Mouse (Mus musculus) limb, embryonic 11.5 days (tissue): ENCODE results near the gene Pilra. TPM values are rescaled to one million over a fixed set of nuclear protein-coding genes. Genes with fewer than 3 reads are reported as not detected.
"Not testable (repeated sequence)": the region's sequence is repeated elsewhere in the genome, so short reads cannot be mapped to it uniquely, and the experiment has no call there.

Experiments used
- ATAC-seq: fragments of 200-750 bp; cut with Nextera tagmentation; 2 replicates; pipeline ENCODE4 v1.8.0; 2017; ENCODE audit warnings: low read depth; ENCODE audit not compliant: insufficient number of reproducible peaks, low FRiP score, low TSS enrichment
- DNase-seq: peaks from one replicate; pipeline ENCODE4 v3.0.0-alpha.2; 2015; ENCODE audit warnings: low spot score
- H3K27ac ChIP-seq: fragments of 300-500 bp; sonication (generic); replicated peaks from 2 replicates; pipeline ENCODE4 v1.5.1; 2014; ENCODE audit warnings: low read depth, mild to moderate bottlenecking, low read length
- H3K27me3 ChIP-seq: fragments of 300-500 bp; sonication (generic); 2 replicates; pipeline ENCODE4 v1.6.1; 2014; ENCODE audit warnings: mild to moderate bottlenecking, low read length, mixed read lengths; ENCODE audit not compliant: control insufficient read depth, insufficient read depth
- H3K36me3 ChIP-seq: fragments of 300-500 bp; sonication (generic); 2 replicates; pipeline ENCODE4 v1.6.1; 2014; ENCODE audit warnings: mild to moderate bottlenecking, low read length, moderate library complexity, mixed read lengths; ENCODE audit not compliant: control insufficient read depth, insufficient read depth
- H3K4me1 ChIP-seq: fragments of 300-500 bp; sonication (generic); 2 replicates; pipeline ENCODE4 v1.6.1; 2014; ENCODE audit warnings: low read length, mixed read lengths; ENCODE audit not compliant: control insufficient read depth, insufficient read depth
- H3K4me2 ChIP-seq: fragments of 300-500 bp; sonication (generic); 2 replicates; pipeline ENCODE4 v1.6.1; 2014; ENCODE audit warnings: low read depth, mild to moderate bottlenecking, moderate library complexity; ENCODE audit not compliant: severe bottlenecking
- H3K4me3 ChIP-seq: fragments of 300-500 bp; sonication (generic); 2 replicates; pipeline ENCODE4 v1.5.1; 2014; ENCODE audit warnings: low read depth, low read length
- H3K9ac ChIP-seq: fragments of 300-500 bp; sonication (generic); 2 replicates; pipeline ENCODE4 v1.6.1; 2014; ENCODE audit warnings: mild to moderate bottlenecking, low read length
- H3K9me3 ChIP-seq: fragments of 300-500 bp; sonication (generic); 2 replicates; pipeline ENCODE4 v1.6.1; 2016; ENCODE audit warnings: low read length; ENCODE audit not compliant: control insufficient read depth
- WGBS: fragments of 180-500 bp; shearing (Covaris S2); extraction: QIAGEN DNeasy Blood & Tissue Kit; methylation state at CpG from one replicate; pipeline ENCODE4 v1.1.7; 2014; 5-methylcytosine and 5-hydroxymethylcytosine counted together
- polyA plus RNA-seq: library from polyadenylated mRNA; unstranded; fragments of >200 nt; fragmentation: Nextera tagmentation; extraction: Ambion mirVana; gene quantifications from 2 replicates; pipeline ENCODE4 v1.2.1, GENCODE M21; 2014

Gene Pilra
- 0.24 and 0.43 TPM in 2 replicates for polyA plus RNA-seq

- not testable (repeated sequence) for H3K4me2 ChIP-seq, H3K9ac ChIP-seq, ATAC-seq, H3K27me3 ChIP-seq, H3K4me3 ChIP-seq, H3K27ac ChIP-seq, H3K9me3 ChIP-seq, DNase-seq, H3K36me3 ChIP-seq, H3K4me1 ChIP-seq
- WGBS: 75% methylated on average over 2 of the region's 2 CpGs
These were observed at the start of gene Pilra for GRCm38 (mm10) chr5:137835966-137836520. Gene Pilra, minus strand, starts transcription at chr5:137836281.

GRCm38 (mm10) chr5:137883345-137883744 lies 47.3 kb upstream of the Pilra start:
- no peaks in the 10 kb centered on the region for H3K9me3 ChIP-seq
- H3K27me3 ChIP-seq: no peaks in the 10 kb centered on the region
- H3K4me2 ChIP-seq: no peak overlapping the region
- 89% methylated on average over 3 of the region's 3 CpGs for WGBS
- H3K27ac ChIP-seq: no peak overlapping the region
- DNase-seq (no peak), ATAC-seq (no peak)
- H3K36me3 ChIP-seq: no peaks in the 10 kb centered on the region
- no peak overlapping the region for H3K4me3 ChIP-seq
- H3K9ac ChIP-seq: no peak overlapping the region
- no peaks in the 10 kb centered on the region for H3K4me1 ChIP-seq

- H3K27me3 ChIP-seq: no peaks in the 10 kb centered on the region
- H3K9me3 ChIP-seq: no peaks in the 10 kb centered on the region
- H3K27ac ChIP-seq: no peak overlapping the region
- no peak overlapping the region for H3K9ac ChIP-seq
- H3K4me1 ChIP-seq: no peaks in the 10 kb centered on the region
- 89% methylated on average over 4 of the region's 4 CpGs for WGBS
- no peak for ATAC-seq
- no peak overlapping the region for H3K4me3 ChIP-seq
- DNase-seq: no peak
- no peak overlapping the region for H3K4me2 ChIP-seq
- no peaks in the 10 kb centered on the region for H3K36me3 ChIP-seq
These were observed 46.8 kb upstream of the Pilra start for GRCm38 (mm10) chr5:137882922-137883321.

GRCm38 (mm10) chr5:137877860-137878259 lies 41.8 kb upstream of the Pilra start:
- no peaks in the 10 kb centered on the region for H3K27me3 ChIP-seq
- WGBS: 64% methylated on average over 2 of the region's 2 CpGs
- no peaks in the 10 kb centered on the region for H3K9me3 ChIP-seq
- ATAC-seq (no peak), DNase-seq (no peak)
- no peak overlapping the region for H3K4me2 ChIP-seq
- no peak overlapping the region for H3K4me3 ChIP-seq
- H3K27ac ChIP-seq: no peak overlapping the region
- no peak overlapping the region for H3K9ac ChIP-seq
- no peaks in the 10 kb centered on the region for H3K4me1 ChIP-seq
- no peaks in the 10 kb centered on the region for H3K36me3 ChIP-seq

GRCm38 (mm10) chr5:137875054-137875453 lies 39.0 kb upstream of the Pilra start:
- Histone ChIP-seq H3K36me3 (no peaks in the 10 kb centered on the region), H3K4me1 (no peaks in the 10 kb centered on the region), H3K9ac (no peak overlapping the region), H3K4me2 (no peak overlapping the region), H3K9me3 (no peaks in the 10 kb centered on the region), H3K27me3 (no peaks in the 10 kb centered on the region), H3K4me3 (no peak overlapping the region), H3K27ac (no peak overlapping the region)
- ATAC-seq: no peak
- 81% methylated on average over 2 of the region's 2 CpGs for WGBS
- DNase-seq: no peak

- ATAC-seq, H3K4me3 ChIP-seq, H3K27ac ChIP-seq, H3K36me3 ChIP-seq, H3K4me2 ChIP-seq, H3K9me3 ChIP-seq, H3K4me1 ChIP-seq, H3K27me3 ChIP-seq, H3K9ac ChIP-seq, DNase-seq: not testable (repeated sequence)
- WGBS: 31% methylated on average over 1 of the region's 1 CpGs
These were observed 36.3 kb upstream of the Pilra start for GRCm38 (mm10) chr5:137872381-137872702.

DNA sequence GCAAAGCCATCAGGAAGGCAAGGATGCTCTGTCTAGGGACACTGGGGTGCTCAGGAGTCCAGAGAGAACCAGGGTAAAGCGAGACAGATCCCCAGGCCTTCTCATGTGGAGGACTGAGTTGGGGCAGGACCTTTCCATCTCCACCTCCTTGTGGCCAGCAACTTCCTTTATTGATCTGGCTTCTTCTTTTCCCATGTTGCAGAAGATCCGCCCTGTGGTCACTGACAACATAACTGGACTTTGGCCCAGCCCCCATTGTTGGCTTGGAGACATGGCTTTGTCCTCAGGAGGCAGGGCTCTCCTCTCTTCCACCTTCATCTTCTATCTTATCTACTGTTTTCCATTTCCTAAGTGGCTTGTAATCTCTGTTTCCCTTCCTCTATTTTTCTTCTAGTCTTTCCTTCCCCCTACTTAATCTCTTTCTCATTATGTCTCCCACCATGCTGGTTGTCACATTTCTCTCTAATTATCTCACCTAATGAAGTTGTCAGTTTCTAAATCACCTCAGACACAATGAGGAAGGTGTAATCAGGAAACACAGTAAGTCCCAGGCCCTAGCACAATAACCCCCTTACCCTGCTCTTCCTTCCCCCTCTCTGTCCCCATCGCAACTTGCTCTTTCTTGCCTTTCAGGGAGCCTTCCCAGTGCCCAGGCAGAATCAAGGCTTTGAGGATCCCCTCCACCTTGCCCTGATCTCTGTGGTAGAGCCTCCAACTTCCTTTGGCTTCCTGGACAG lies 35.7 kb upstream of the Pilra start, which contains the start of gene Pilrb2:
Gene Pilrb2, minus strand, starts transcription at position 172 of the 737 bp plus-strand sequence.
- H3K9ac ChIP-seq, H3K27ac ChIP-seq, H3K4me3 ChIP-seq, DNase-seq, H3K4me1 ChIP-seq, H3K9me3 ChIP-seq, ATAC-seq, H3K27me3 ChIP-seq, H3K4me2 ChIP-seq, H3K36me3 ChIP-seq: not testable (repeated sequence)
- 70% methylated on average over 2 of the region's 3 CpGs for WGBS

DNA sequence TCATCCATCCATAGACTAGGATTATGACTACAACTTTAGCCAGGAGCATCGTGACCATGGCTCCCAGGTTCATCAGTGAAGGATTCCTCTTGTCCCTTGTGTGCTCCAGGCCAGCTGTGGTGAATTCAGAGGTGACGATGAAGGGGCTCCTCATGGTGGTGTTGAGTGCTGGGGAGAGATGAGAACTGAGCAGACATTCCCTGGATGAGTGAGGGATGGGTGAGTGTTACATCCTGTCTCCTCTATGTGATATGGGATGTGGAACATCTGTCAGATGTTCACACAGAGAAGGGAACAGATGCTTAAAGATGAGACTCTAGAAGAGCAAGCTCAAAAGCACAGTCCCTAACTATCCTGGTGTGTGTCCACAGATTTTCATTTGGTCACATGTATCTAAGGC lies 32.5 kb upstream of the Pilra start:
- ATAC-seq: not testable (repeated sequence)
- WGBS: 64% methylated on average over 2 of the region's 2 CpGs

More for the DNA sequence above, 32.5 kb upstream of the Pilra start:
- not testable (repeated sequence) for H3K9ac ChIP-seq, H3K4me1 ChIP-seq, H3K4me3 ChIP-seq, H3K36me3 ChIP-seq, H3K27me3 ChIP-seq, H3K27ac ChIP-seq, H3K9me3 ChIP-seq, H3K4me2 ChIP-seq, DNase-seq
